Mouse (Mus musculus): ENCODE results near the gene Rprd1b. TPM values are rescaled to one million over a fixed set of nuclear protein-coding genes. Genes with fewer than 3 reads are reported as not detected.

Gene Rprd1b
- polyA plus RNA-seq, 1 experiment, result 11.6 TPM

DNA sequence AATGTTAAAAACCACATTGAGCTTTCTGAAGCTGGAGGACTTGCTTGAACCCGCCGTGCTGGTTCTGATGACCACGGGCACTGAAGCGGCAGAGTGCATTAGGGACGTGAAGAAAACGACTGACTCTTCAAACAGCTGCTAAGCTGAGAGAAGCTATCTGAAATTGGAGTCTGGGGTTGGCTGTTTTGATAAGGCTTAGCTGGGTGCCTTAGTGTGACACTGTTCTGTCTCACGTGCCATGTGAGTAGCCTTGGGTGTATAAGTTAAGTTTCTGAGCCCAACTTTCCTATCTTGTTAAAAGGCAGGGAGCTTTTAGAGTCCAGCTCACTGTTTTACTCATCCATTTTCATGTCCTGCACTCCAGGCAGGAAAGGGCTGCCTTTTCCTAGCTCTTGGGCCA lies 8.7 kb downstream of the Rprd1b start:
- Histone ChIP-seq H3K79me2 (ENCODE audit: control insufficient read depth, insufficient read depth) (peaks cover 74% of the 10 kb centered on the region), H3K27me3 (ENCODE audit: control insufficient read depth, insufficient read depth, insufficient read length) (no peaks in the 10 kb centered on the region), H3ac (ENCODE audit: control insufficient read depth, insufficient read length) (no peak overlapping the region), H3K36me3 (ENCODE audit: control insufficient read depth, insufficient read depth) (peaks cover 6% of the 10 kb centered on the region), H3K4me2 (ENCODE audit: low read depth) (no peak overlapping the region), H3K4me3 (no peak overlapping the region)
- TF ChIP-seq MAX (IDR thresholded peaks at IDR 0.05; ENCODE audit: low read depth) (no peak), MYOD1 (IDR thresholded peaks at IDR 0.05; ENCODE audit: control insufficient read depth in 1 of 3, insufficient read length in 2 of 3, low read depth in 2 of 3) (no peak), E2F4 (IDR thresholded peaks at IDR 0.05; ENCODE audit: insufficient read depth) (no peak)

DNA sequence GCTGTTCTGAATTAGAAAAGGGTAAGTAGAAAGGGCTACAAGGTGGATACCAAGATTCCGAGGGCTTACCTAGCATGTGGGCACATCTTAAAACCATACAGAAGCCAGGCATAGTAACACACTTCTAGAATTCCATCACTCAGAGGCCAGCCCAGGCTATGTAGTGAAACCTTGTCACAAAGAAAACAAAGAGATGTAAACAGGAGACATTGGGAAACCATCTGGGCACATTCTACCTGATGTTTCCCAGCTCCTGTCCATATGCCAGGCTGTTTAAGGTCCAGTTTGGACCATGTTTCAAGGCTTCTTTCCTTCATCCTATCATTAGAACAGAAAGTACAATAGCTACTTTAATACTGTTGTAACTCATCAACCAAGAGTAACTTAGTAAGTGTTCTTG lies 9.3 kb downstream of the Rprd1b start:
- TF ChIP-seq POLR2A (IDR thresholded peaks at IDR 0.05; ENCODE audit: insufficient read length, low read depth), result no peak
- TF ChIP-seq POLR2AphosphoS2 (IDR thresholded peaks at IDR 0.05; ENCODE audit: insufficient read length, low read depth), result no peak
- TF ChIP-seq USF1 (IDR thresholded peaks at IDR 0.05; ENCODE audit: low read depth), result no peak
- TF ChIP-seq TCF12 (IDR thresholded peaks at IDR 0.05; ENCODE audit: insufficient read depth, poor library complexity, severe bottlenecking), result no peak
- TF ChIP-seq E2F4 (IDR thresholded peaks at IDR 0.05; ENCODE audit: insufficient read depth), result no peak
- TF ChIP-seq REST (IDR thresholded peaks at IDR 0.05; ENCODE audit: insufficient read depth, insufficient read length), result no peak
- TF ChIP-seq MYOD1 (IDR thresholded peaks at IDR 0.05; ENCODE audit: control insufficient read depth in 1 of 3, insufficient read length in 2 of 3, low read depth in 2 of 3), result no peak
- TF ChIP-seq CEBPB (IDR thresholded peaks at IDR 0.05; ENCODE audit: insufficient read depth, poor library complexity, severe bottlenecking), result no peak
- no peak for TF ChIP-seq MYOG (IDR thresholded peaks at IDR 0.05; ENCODE audit: control insufficient read depth in 1 of 3, insufficient read depth in 1 of 3, insufficient read length in 2 of 3, low read depth in 2 of 3)
- no peak for TF ChIP-seq SRF (IDR thresholded peaks at IDR 0.05; ENCODE audit: control insufficient read depth, insufficient read length, low read depth)
- TF ChIP-seq MAX (IDR thresholded peaks at IDR 0.05; ENCODE audit: low read depth), result no peak
- TF ChIP-seq TCF3 (IDR thresholded peaks at IDR 0.05; ENCODE audit: insufficient read length, low read depth), result no peak
- Histone ChIP-seq H3K4me3 (no peak overlapping the region), H3ac (ENCODE audit: control insufficient read depth, insufficient read length) (no peak overlapping the region), H3K27me3 (ENCODE audit: control insufficient read depth, insufficient read depth, insufficient read length) (no peaks in the 10 kb centered on the region), H3K79me2 (ENCODE audit: control insufficient read depth, insufficient read depth) (peaks cover 68% of the 10 kb centered on the region), H3K4me2 (ENCODE audit: low read depth) (no peak overlapping the region), H3K36me3 (ENCODE audit: control insufficient read depth, insufficient read depth) (peaks cover 6% of the 10 kb centered on the region)

DNA sequence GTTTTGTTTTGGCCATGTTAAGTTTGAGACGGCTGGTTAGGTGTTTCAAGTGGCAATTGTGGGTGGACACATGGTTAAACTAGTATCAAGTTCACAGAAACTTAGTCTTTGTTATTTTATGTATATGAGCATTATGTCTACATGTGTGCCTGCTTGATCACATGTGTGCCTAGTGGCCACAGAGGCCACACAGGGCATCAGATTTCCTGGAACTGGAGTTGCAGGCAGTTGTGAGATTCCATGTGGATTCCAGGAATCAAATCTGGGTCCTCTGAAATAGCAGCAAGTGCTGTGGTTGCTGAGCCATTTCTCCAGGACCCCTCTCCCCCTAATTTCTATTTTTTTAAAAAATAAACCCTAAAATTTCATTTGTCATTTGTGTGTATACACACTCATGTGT lies 11.4 kb downstream of the Rprd1b start:
- TF ChIP-seq SRF (IDR thresholded peaks at IDR 0.05; ENCODE audit: control insufficient read depth, insufficient read length, low read depth), result no peak
- TF ChIP-seq MYOG (IDR thresholded peaks at IDR 0.05; ENCODE audit: control insufficient read depth in 1 of 3, insufficient read depth in 1 of 3, insufficient read length in 2 of 3, low read depth in 2 of 3), result peak in 1 of 3 experiments; percentile 16
- TF ChIP-seq MYOD1 (IDR thresholded peaks at IDR 0.05; ENCODE audit: control insufficient read depth in 1 of 3, insufficient read length in 2 of 3, low read depth in 2 of 3), result no peak
- TF ChIP-seq POLR2A (IDR thresholded peaks at IDR 0.05; ENCODE audit: insufficient read length, low read depth), result no peak
- no peak for TF ChIP-seq E2F4 (IDR thresholded peaks at IDR 0.05; ENCODE audit: insufficient read depth)
- TF ChIP-seq POLR2AphosphoS2 (IDR thresholded peaks at IDR 0.05; ENCODE audit: insufficient read length, low read depth), result no peak
- peak; percentile 19; the same call in 1 of the 2 replicates for TF ChIP-seq CEBPB (IDR thresholded peaks at IDR 0.05; ENCODE audit: insufficient read depth, poor library complexity, severe bottlenecking)
- no peak for TF ChIP-seq USF1 (IDR thresholded peaks at IDR 0.05; ENCODE audit: low read depth)
- no peak for TF ChIP-seq MAX (IDR thresholded peaks at IDR 0.05; ENCODE audit: low read depth)
- no peak for TF ChIP-seq TCF12 (IDR thresholded peaks at IDR 0.05; ENCODE audit: insufficient read depth, poor library complexity, severe bottlenecking)
- no peak for TF ChIP-seq TCF3 (IDR thresholded peaks at IDR 0.05; ENCODE audit: insufficient read length, low read depth)
- TF ChIP-seq REST (IDR thresholded peaks at IDR 0.05; ENCODE audit: insufficient read depth, insufficient read length), result no peak
- H3K36me3 ChIP-seq (ENCODE audit: control insufficient read depth, insufficient read depth), result peaks cover 17% of the 10 kb centered on the region
- H3K27me3 ChIP-seq (ENCODE audit: control insufficient read depth, insufficient read depth, insufficient read length), result no peaks in the 10 kb centered on the region
- H3K4me3 ChIP-seq, result no peak overlapping the region
- peaks cover 47% of the 10 kb centered on the region for H3K79me2 ChIP-seq (ENCODE audit: control insufficient read depth, insufficient read depth)
- H3K4me2 ChIP-seq (ENCODE audit: low read depth), result no peak overlapping the region
- H3ac ChIP-seq (ENCODE audit: control insufficient read depth, insufficient read length), result no peak overlapping the region

DNA sequence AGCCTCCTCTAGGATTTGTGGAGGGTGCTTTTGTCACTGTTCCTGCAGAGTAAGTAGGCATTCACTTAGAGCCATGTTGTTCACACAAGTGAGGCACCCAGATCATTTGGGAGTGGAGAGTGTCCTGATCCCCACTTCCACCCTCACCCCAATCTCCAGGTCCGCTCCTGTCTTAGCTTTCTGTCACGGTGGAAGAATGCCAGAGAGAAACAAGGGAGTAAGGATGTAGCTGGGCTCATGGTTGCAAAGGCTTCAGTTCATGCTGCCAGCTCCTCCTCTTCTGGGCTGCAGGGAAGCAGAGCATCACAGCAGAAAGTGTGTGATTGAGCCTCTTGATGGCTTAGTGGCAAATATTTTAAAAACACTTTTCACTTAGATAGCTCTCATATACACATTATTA lies 12.1 kb downstream of the Rprd1b start:
- H3K4me2 ChIP-seq (ENCODE audit: low read depth), result no peak overlapping the region
- TF ChIP-seq CEBPB (IDR thresholded peaks at IDR 0.05; ENCODE audit: insufficient read depth, poor library complexity, severe bottlenecking) (no peak), POLR2A (IDR thresholded peaks at IDR 0.05; ENCODE audit: insufficient read length, low read depth) (no peak), TCF3 (IDR thresholded peaks at IDR 0.05; ENCODE audit: insufficient read length, low read depth) (no peak), USF1 (IDR thresholded peaks at IDR 0.05; ENCODE audit: low read depth) (no peak), TCF12 (IDR thresholded peaks at IDR 0.05; ENCODE audit: insufficient read depth, poor library complexity, severe bottlenecking) (no peak), E2F4 (IDR thresholded peaks at IDR 0.05; ENCODE audit: insufficient read depth) (no peak), MYOD1 (IDR thresholded peaks at IDR 0.05; ENCODE audit: control insufficient read depth in 1 of 3, insufficient read length in 2 of 3, low read depth in 2 of 3) (no peak), SRF (IDR thresholded peaks at IDR 0.05; ENCODE audit: control insufficient read depth, insufficient read length, low read depth) (no peak)
- peaks cover 41% of the 10 kb centered on the region for H3K79me2 ChIP-seq (ENCODE audit: control insufficient read depth, insufficient read depth)
- no peaks in the 10 kb centered on the region for H3K27me3 ChIP-seq (ENCODE audit: control insufficient read depth, insufficient read depth, insufficient read length)
- H3ac ChIP-seq (ENCODE audit: control insufficient read depth, insufficient read length), result no peak overlapping the region
- peaks cover 22% of the 10 kb centered on the region for H3K36me3 ChIP-seq (ENCODE audit: control insufficient read depth, insufficient read depth)
- H3K4me3 ChIP-seq, result no peak overlapping the region

DNA sequence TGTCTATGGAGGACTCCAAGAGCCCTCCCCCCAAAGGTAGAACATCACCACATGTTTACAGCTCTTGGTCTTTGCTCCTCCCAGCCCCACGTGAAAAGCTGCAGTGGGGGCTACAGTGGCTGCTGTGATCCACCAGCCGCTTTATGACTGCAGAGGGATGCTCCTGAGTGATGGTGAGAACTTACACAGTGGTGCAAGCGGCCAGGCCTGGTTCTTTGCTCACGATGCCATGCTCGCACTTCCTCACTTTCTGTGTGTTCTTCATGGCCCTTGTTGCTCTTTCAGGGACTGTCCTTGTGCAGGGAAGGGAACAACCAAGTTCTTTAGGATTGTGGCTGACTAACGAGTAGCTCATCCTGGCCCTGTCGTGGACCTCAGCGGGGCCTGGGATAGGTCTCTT lies 15.2 kb downstream of the Rprd1b start:
- Histone ChIP-seq H3K27me3 (ENCODE audit: control insufficient read depth, insufficient read depth, insufficient read length) (no peaks in the 10 kb centered on the region), H3K4me2 (ENCODE audit: low read depth) (no peak overlapping the region), H3K4me3 (no peak overlapping the region), H3K79me2 (ENCODE audit: control insufficient read depth, insufficient read depth) (peaks cover 16% of the 10 kb centered on the region), H3K36me3 (ENCODE audit: control insufficient read depth, insufficient read depth) (peaks cover 34% of the 10 kb centered on the region), H3ac (ENCODE audit: control insufficient read depth, insufficient read length) (no peak overlapping the region)
- no peak for TF ChIP-seq CEBPB (IDR thresholded peaks at IDR 0.05; ENCODE audit: insufficient read depth, poor library complexity, severe bottlenecking)
- TF ChIP-seq USF1 (IDR thresholded peaks at IDR 0.05; ENCODE audit: low read depth), result no peak
